Mouse (Mus musculus) left cerebral cortex, postnatal 10 days (tissue): ENCODE data around the gene Calm1. TPM values are rescaled to one million over a fixed set of nuclear protein-coding genes. Genes with fewer than 3 reads are reported as not detected.

Experiments
- DNase-seq, 2 experiments: peaks; one replicate each; pipeline ENCODE4 v3.0.0; 2021 to 2022; ENCODE audit warnings: low spot score in 2 of 2, mixed read lengths in 1 of 2; ENCODE audit errors: extremely low spot score in 1 of 2
- intact Hi-C: fragments of 180-260 bp; cut with DNase I; formaldehyde crosslinking; loops from one replicate; pipeline ENCODE4 v1.15.1; 2025
- total RNA-seq, 2 experiments: library from RNA; stranded (reverse); gene quantifications; 2 replicates each; pipeline ENCODE4 v1.2.3; 2021

Gene Calm1
- total RNA-seq, 2 experiments from 2014 or later: 2,169 to 2,321 TPM

- intact Hi-C loops: loop anchor here (10.0 kb wide), 1 partner anchor 738 kb away; no protein-coding TSS in a partner anchor
- DNase-seq: peak; percentile 99 to 100
Observed at GRCm38 (mm10) chr12:100187013-100187755, 12.1 kb upstream of the Calm1 start.

- intact Hi-C loops: loop anchor here (10.0 kb wide), 1 partner anchor 737 kb away; no protein-coding TSS in a partner anchor
- DNase-seq: no peak
Observed at GRCm38 (mm10) chr12:100187756-100188430, 11.3 kb upstream of the Calm1 start.

- no peak for DNase-seq
- intact Hi-C loops: no loop called here
Observed at GRCm38 (mm10) chr12:100190802-100191201, 8.4 kb upstream of the Calm1 start.

- intact Hi-C loops: no loop called here
- DNase-seq: no peak
Observed at GRCm38 (mm10) chr12:100194181-100194580, 5.1 kb upstream of the Calm1 start.

- no peak for DNase-seq
- intact Hi-C loops: no loop called here
Observed at GRCm38 (mm10) chr12:100196786-100197185, 2.4 kb upstream of the Calm1 start.

GRCm38 (mm10) chr12:100199891-100200644 lies 833 bp downstream of the Calm1 start:
- intact Hi-C loops: loop anchor here (5.0 to 10.0 kb wide), 4 partner anchors 62 to 375 kb away; no protein-coding TSS in a partner anchor
- DNase-seq: peak in 1 of 2 experiments; percentile 87

- intact Hi-C loops: loop anchor here (5.0 to 10.0 kb wide), 4 partner anchors 61 to 374 kb away; no protein-coding TSS in a partner anchor
Observed at GRCm38 (mm10) chr12:100200645-100201362, 1.6 kb downstream of the Calm1 start.

GRCm38 (mm10) chr12:100201363-100201711 lies 2.1 kb downstream of the Calm1 start:
- intact Hi-C loops: loop anchor here (5.0 to 10.0 kb wide), 4 partner anchors 61 to 373 kb away; no protein-coding TSS in a partner anchor
- no peak for DNase-seq

More at GRCm38 (mm10) chr12:100200645-100201362, 1.6 kb downstream of the Calm1 start:
- no peak for DNase-seq

GRCm38 (mm10) chr12:100201838-100202237 lies 2.6 kb downstream of the Calm1 start:
- DNase-seq: peak; percentile 94 to 95
- intact Hi-C loops: loop anchor here (5.0 to 10.0 kb wide), 4 partner anchors 60 to 373 kb away; no protein-coding TSS in a partner anchor

- intact Hi-C loops: loop anchor here (5.0 to 10.0 kb wide), 4 partner anchors 59 to 371 kb away; no protein-coding TSS in a partner anchor
- no peak for DNase-seq
Observed at GRCm38 (mm10) chr12:100203759-100204158, 4.5 kb downstream of the Calm1 start.

- intact Hi-C loops: loop anchor here (10.0 kb wide), 1 partner anchor 370 kb away; no protein-coding TSS in a partner anchor
- no peak for DNase-seq
Observed at GRCm38 (mm10) chr12:100205156-100205555, 5.9 kb downstream of the Calm1 start.

GRCm38 (mm10) chr12:100206521-100206920 lies 7.3 kb downstream of the Calm1 start:
- intact Hi-C loops: loop anchor here (10.0 kb wide), 1 partner anchor 368 kb away; no protein-coding TSS in a partner anchor
- DNase-seq: no peak

- intact Hi-C loops: loop anchor here (10.0 kb wide), 1 partner anchor 368 kb away; no protein-coding TSS in a partner anchor
- no peak for DNase-seq
Observed at GRCm38 (mm10) chr12:100206926-100207325, 7.7 kb downstream of the Calm1 start.

GRCm38 (mm10) chr12:100209701-100210478 lies 10.7 kb downstream of the Calm1 start:
- intact Hi-C loops: loop anchor here (10.0 kb wide), 1 partner anchor 365 kb away; no protein-coding TSS in a partner anchor
- DNase-seq: no peak

GRCm38 (mm10) chr12:100210973-100211372 lies 11.7 kb downstream of the Calm1 start:
- DNase-seq: peak in 1 of 2 experiments; percentile 53
- intact Hi-C loops: no loop called here

GRCm38 (mm10) chr12:100211453-100212185 lies 12.4 kb downstream of the Calm1 start:
- no peak for DNase-seq
- intact Hi-C loops: no loop called here

GRCm38 (mm10) chr12:100212397-100212796 lies 13.2 kb downstream of the Calm1 start:
- intact Hi-C loops: no loop called here
- no peak for DNase-seq
